Mouse (Mus musculus) kidney, postnatal 10 days (tissue): Measurements from ENCODE around the gene Npw.

Source experiments
- DNase-seq: peaks from one replicate; pipeline ENCODE4 v3.0.0; 2021; ENCODE audit warnings: mixed read lengths

Gene Npw

DNA sequence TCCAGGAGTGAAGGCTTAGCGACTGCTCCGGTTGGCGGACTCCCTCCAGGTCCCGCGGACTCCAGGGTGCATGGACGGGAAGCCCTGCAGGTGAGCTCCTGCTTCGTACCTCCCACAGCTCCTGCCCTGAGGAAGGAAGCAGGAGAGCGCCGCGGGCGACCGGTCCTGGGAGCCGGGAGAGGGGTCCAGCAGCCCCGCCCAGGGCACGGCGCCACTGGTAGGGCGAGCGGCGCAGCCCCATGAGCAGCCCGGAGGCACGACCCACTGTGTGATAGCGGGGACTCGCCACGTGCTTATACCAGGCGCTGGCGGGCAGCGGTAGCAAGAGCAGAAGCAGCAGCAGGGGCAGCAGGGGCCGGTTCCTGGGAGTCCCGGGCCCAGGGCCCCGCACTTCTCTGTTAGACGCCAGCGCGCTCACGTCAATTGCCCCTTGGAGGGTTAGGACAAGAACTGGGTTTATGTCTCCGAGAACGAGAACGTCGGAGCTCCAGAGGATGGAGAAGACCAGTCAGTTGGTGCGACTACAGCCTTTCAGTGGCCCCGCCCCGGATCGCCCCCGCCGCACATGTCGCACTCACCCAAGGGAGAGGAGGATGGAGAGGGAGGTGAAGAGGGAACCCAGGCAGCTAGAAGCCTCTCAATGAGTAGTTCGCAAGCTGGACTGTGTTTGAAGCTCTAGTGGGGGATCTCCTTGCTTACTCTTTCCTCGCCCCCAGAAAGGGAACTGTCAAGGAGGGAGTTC is at the start of gene Npw:
Npw (minus strand) TSS at position 441 of the 742 bp plus-strand sequence.
- DNase-seq: peak; percentile 48

DNA sequence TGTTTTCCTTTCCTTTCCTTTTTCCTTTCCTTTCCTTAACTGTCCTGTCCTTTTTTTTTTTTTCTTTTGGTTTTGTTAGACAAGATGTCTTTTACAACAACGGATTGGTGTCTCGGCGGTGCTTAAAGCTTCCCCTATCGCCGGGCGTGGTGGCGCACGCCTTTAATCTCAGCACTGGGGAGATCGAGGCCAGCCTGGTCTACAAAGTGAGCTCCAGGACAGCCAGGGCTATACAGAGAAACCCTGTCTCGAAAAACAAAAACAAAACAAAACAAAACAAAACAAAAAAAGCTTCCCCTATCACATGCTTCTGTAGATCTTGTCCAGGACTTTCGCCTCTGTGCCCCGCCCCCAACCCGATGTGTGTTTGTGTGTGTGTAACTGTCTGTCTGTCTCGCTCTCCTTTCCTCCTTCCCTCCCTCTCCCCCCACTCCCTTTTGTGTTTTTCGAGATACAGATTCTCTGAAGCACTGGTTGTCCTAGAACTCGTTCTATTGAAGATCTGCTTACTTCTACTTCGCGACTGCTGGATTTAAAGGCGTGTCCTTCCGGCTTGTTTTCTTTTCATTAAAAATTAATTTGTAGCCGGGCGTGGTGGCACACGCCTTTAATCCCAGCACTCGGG is 49.7 kb upstream of the Npw start:
- no peak for DNase-seq

DNA sequence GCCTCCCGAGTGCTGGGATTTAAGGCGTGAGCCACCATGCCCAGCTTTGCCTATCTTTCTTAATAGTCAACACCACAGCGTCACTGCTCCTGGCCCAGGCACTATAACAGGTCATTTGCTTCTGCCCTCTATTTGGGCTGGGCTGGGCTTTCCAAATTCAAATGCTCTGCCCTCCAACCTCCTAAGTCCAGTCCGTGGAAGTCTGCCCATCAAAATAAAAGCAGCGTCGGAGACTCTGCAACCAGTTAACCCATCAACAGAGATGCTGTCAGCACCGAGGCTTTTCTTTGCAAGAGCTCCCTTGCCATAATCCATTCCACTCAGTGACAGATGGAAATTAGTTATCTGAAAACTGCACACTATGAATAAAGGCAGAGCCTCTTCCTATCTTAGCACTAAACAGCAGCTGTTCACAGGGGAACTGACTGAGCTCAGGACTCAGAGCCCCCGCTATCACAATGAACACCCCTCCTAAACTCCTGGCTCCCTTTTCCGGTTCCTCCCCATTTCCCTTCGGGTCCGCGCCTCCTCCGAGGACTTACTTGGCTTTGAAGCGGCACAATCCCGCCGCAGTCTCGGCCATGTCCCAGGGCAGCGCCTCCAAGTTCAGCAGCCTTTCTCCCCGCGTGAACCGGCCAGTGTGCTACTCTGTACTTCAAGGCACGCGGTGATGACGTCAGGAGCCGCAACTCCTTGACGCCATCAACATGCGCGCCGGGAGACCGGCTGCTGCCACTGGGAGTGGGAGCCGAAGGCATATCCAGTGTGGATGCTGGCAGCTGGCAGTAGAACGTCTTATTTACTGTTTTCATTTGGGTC is 48.9 kb upstream of the Npw start, which contains the start of gene Tbl3:
Tbl3 (minus strand) TSS at position 679 of the 819 bp plus-strand sequence.
- DNase-seq: peak; percentile 97

DNA sequence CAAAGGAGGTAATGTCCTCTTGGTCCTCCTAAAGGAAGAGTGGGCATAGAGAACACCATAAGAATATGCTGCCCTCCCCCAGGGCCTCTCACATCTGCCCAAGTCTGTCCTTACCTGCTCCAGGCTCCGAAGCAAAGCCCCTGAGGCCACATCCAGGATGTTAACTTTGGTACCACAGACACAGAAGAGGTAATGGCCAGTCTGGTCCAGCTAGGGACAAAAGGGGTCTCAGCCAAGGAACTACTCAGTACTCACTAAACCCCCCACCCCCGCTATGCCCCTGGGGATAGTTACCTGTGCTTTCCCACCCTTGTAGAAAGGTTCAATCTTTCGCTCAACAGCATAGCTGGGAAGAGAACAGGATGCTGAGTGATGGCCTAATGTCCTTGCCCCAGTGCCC is 47.6 kb upstream of the Npw start:
- no peak for DNase-seq

DNA sequence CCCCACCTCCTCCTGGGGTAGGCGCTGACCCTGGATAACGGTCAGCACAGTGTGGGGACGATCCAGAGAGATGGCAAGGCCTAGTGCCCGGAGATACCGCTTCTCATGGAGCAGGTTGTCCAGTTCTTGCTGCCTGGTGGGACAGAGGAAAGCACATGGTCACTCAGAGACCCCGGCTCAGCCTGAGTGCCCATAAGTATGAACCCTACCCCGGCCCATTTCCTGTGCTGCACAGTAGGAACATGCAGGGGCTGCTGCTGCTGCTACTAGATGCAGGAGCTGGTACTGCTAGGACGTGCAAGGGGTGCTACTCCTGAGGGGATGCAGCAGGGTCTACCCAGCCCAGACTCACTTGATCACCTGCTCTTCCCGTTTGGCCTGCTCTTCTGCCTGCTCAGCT is 43.0 kb upstream of the Npw start:
- no peak for DNase-seq

DNA sequence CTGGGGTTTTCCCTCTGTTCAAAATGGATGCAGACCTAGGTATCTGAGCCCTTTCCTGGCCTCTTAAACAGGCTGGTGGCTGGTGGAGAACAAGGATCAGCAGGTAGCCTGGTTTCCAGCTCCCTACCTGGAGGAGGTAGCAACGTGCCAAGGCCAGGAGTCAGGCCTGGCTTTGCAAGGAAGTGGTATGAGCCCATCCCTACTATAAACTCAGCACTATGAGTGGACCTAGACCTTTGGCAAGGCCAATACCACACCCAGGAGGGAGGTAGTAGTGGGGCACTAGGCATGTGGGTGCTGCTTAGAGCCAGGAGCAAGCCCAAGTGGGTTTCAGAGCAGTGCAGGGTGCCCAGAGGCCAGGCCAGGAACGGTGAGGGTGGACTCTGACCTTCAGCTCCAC is 41.2 kb upstream of the Npw start:
- no peak for DNase-seq

DNA sequence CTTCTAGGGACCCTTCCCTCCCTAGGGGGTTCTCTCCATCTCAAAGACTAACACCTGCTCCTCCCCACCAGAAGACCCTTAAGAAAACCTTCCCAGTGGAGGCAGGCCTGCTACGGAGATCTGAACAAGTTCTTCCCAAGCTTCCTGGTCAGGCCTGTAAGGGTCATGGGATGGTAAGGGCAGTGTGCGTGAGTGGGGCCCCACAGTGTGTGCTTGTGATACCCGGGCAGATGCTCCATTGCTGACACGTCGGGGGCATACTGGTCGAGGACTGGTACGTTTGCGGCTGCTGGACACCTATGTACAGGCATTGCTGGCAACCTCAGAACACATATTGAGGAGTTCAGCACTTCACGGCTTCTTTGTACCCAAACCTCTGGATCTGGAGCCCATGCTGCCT is 40.5 kb upstream of the Npw start:
- DNase-seq: no peak

DNA sequence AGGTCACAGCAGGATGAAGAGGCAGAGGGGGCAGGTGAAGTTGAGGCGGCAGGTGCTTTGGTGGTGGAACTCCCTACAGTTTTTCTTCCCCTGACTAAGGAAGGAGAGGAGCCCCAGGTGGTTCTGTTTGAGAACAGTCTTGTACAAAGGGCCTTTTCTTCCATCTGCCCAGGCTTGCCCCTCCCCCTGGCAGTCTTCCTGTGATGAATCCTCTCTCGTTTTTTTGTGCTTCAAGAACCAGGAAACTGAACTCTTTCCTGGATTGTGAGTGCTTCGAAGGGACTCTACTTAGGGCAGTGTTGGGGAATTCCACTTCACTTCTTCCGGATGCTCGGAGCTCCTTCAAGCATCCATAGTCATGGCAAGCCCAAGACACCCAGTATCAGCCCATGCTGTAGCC is 39.7 kb upstream of the Npw start:
- peak; percentile 46 for DNase-seq

DNA sequence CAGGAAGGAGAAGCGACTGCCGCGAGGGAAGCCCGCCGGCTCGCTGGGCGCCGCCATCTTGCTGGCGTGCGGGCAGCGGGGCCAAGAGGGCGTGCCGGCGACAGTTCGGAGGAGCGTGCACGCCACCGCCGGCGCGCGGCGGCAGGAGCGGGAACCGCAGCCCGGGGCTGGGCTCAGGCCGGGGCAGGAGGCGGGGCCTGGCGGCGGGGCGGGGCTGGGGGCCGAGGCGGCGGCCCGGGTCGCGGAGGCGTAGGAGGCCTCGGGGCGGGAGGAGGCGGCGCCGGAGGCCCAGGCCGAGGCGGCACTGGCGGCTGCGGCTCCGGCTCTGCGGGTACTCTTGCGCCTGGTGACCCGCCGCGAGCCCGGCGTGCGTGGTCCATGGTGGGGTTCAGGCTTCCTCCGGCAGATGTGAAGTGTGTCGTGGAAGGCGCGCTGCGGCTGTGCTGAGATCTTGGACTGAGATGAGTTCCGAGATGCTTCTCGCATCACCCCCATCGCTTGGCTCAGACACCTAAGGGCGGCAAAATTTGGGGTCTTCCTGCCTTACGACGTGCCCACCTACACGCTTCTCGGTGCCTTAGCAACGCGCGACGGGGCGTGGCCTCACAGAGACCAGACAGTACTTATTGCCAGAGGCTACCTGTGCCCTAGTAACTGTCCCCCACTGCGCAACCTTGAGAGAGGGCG is 37.9 kb upstream of the Npw start, which contains the start of the genes Gfer and Noxo1:
Gfer (minus strand) TSS at position 146 of the 687 bp plus-strand sequence.
Noxo1 (plus strand) TSS at position 224 of the 687 bp plus-strand sequence.
- DNase-seq: peak; percentile 95

DNA sequence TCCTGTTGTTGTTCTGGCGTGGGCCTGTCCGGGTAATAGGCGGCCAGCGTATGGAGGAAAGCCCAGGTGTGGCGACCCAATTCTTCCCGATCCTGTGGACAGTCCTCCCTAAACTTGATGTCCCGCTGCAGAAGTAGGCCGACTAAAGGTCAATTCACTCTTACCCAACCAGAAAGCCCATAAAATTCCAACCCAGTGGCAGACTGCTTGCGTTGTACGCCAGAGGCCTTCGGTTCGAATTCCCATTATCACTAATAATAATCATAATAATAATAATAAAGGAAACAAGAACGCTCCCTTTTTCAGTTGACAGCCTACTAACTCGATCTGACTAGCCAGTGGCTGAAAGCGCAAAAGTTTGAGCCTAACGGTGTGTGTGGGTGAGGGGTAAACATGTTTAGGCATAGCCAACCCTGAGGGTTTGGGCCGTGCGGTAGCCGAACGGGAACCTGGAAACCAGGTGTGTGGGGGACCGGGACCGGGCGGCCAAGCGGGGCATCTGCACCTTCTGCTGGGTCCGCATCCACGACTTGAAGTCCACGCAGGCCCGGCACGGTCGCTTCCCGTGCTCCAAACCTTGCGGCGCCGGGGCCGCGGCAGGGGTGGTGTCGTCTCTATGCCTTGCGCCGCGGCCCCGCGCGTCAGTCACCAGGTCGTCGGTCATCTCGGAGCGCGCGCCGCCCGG is 37.2 kb upstream of the Npw start:
- no peak for DNase-seq

DNA sequence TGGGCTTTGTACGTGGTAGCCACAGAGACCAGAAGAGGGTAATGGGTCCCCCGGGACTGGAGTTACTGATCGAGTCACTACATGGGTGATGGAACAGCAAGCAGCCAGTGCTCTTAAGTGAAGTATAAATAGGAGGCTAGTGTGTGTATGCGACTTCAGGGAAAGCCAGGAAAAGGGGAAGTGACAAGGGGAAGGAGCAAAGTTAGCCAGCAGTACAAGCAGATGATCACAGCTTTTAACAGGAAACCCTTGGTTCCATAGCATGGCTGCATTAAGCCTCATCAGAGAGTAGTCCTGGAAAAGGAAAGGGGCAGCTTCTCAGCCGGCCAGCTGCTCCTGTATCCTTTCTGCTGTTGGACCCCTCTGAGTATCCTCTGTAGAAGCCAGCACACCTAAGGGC is 34.1 kb upstream of the Npw start:
- no peak for DNase-seq

DNA sequence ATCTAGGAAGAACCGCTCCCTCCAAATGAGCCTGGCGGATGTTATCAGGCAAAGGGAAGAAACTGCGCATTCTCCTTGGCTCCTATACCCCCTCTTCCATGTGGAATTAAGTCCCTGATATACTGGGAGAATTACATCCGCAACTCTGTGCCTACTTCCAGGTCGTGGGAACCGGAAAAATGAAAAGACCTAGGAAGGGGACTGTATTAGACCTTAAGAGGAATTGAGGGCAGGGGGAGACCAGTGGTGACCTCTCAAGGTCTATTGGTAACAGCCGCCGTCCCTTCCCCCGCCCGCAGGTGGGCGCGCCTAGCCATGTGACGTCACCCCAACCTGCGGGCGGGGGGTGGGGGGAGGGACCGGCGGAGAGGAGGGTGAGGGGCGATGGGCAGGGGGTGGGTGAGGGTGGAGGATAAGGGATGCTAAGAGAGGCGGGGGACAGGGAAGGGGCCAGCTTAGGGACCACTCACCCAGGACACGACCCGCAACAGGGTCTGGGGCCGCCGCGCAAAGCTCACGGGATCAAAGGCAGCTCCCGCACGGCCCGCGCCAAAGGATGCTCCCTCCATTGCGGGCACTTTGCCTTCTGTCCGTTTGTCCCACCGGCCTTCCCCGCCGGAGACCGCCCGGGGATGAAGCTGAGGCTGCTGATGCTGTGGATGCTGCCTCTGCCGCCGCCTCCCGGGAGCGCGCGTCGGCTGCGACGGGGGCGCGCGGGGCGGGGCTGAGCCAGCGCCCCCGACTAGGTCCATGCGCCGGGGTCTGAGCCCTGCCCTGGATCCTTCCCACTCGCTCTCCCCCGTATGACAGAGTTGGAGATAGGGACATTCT is 31.2 kb upstream of the Npw start, which contains the start of gene Syngr3:
Syngr3 (minus strand) TSS at position 705 of the 831 bp plus-strand sequence.
- no peak for DNase-seq

DNA sequence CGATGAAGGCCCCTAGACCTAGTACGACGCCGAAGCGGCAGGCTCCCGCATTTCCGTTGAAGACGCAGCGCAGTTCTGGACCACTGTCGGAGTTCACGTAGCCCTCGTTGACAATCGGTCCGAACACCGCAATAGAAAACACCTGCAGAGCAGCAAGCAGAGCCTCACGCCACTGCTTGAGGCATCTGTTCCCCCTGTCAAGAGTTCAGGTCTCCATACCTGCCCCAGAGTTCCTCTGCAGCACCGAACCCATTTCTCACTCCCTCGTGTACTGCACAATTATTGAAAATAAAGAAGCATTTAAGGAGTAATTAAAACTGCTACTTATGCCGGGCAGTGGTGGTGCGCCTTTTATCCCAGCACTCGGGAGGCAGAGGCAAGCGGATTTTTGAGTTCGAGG is 29.3 kb upstream of the Npw start:
- DNase-seq: no peak

DNA sequence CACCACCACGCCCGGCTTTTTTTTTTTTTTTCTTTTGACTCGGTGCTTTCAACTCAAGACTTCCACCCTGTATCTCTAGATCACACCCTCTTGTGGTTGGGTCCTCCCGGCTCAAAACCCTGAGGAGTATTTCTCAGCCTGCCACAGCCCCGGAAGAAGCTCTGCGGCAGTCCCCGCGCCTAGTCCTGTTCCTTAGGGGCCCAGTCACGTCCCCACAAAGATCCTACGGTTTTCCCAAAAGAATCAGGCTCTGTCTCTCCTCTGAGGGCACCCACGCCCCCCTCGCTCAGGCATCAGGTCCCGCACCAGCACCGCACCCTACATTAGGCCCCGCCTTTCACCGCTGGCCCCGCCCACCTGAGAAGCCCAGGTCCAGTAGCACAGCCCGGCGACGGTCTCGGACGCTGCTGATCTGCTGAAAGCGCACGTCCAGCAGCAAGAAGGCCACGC is 28.9 kb upstream of the Npw start:
- DNase-seq: peak; percentile 75

DNA sequence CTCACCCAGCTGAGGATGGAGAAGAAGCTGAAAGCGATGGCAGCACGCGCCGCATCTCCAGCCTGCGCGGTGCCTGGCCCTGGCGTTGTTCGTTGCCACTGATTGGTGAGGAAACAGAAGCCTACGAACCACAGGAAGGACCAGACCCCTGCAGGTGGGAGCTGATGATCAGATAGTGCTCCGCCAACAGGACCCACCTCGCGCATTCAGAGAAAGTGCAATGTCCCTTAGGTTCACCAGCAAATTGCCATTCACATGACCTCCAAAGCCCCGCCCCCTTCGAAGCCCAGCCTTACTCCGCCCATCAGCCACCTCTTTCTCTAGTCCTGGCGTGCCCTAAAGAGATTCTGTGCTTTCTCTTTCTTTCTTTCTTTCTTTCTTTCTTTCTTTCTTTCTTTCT is 28.3 kb upstream of the Npw start:
- peak; percentile 68 for DNase-seq

DNA sequence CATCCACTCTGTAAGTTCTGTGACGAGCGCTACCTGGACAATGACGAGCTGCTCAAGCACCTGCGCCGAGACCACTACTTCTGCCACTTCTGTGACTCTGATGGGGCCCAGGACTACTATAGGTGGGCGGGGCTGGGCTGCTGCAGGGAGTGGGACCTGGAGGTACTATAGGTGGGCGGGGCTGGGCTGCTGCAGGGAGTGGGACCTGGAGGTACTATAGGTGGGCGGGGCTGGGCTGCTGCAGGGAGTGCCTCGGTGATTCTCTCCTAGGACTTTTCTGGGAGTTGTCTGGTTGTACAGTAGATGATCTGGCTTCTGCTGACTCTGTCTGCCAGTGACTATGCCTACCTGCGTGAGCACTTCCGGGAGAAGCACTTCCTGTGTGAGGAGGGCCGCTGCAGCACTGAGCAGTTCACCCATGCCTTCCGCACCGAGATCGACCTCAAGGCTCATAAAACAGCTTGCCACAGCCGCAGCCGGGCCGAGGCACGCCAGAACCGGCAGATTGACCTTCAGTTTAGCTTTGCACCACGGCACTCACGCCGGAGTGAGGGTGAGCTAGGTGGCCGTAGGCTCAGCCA is 19.3 kb upstream of the Npw start:
- DNase-seq: no peak

DNA sequence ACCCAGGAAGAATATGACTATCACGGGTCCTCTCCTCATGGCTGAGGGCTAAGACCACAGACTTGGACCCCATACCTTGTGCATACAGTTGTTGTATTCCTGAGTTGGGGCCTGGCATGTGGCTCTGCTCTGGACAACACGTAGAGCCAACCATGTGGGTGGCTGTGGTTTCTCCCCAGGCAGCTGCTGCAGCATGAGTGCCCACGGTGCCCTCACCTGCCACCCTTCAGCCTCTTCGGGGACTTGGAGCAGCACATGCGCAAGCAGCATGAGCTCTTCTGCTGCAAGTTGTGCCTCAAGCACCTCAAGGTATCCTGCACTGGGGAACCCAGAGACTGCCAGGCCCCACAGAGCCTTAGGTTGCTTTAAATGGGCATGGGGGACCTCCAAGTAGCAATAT is 18.6 kb upstream of the Npw start:
- no peak for DNase-seq

DNA sequence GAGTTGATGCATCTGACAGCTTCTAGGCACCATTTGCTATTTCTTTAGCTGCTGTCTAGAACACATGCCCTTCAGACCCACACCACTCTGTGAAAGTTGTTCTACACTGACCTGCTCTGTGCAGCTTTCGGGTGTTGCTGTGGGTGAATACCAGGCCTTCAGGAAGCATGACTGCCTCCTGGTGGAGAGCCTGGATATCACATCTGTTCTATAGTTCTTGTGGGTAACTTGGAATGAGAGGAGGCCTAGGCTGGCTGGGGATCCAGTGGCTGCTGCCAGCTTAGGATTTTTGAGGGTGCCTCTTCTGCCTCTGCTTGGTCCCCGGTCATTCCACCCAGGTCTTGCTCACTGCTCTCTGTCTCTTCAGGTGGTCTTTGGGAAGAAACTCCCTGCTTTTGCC is 17.9 kb upstream of the Npw start:
- peak; percentile 82 for DNase-seq

DNA sequence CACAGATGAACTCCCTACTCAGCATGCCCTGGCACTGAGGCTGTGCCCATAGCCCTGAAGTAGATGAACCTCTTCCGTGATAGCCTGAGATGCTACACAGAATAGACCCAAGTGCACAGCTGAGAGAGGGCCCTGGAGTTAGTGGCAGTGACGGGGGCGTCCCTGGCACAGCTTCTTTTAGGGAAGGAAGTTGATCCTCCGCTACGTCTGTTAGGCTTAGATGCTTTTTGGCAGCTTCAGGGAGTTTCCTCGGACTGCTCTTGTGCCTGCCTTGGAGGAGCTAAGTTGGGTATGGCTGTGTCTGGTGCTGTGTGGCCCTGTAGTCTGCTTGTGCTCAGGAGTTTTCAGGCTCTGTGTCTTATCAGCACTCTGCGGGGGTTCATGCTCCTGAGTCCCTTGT is 16.0 kb upstream of the Npw start:
- DNase-seq: no peak

DNA sequence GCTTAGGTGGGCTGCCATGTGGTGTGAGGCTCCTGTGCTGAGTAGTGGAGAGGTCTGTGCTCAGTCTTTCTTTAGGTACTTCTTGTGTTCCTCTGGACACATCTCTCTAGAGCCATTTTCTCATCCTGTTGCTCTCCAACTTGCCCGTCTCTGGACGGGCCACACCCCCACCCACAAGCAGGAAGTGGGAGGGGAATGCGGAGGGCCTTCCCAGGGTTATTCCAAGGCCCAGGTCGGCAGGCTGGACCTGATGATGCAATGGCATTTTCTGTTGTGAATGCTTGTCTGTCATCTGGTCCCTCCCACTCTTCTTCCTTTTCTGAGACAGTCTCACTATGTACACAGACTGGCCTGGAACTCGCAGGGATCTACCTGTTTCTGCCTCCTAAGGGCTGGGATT is 13.9 kb upstream of the Npw start:
- peak; percentile 68 for DNase-seq

DNA sequence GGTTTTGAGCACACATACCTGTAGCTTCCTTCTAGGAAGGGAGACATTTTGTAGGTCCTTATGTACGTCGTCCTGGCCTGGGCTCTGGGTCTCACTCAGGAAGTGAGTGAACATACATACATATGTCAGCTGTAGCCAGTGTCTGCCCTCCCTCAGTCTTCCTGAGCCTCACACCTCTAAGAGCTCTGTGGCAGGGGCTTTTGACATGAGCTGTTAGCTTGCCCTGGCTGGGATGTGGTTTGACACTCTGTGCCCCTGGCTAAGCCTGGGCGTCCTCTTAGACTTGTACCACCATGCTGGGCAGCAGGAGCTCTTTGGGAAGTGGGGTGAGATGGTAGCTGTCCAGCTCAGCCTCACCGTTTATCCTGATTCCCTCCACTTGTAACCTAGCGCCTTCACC is 13.1 kb upstream of the Npw start:
- no peak for DNase-seq
